Comparison of ENCODE assay signal across 25 mouse cellular contexts in genomic region chr17:20473311-20473710, GRCm38 (mm10). TPM values are rescaled to one million over a fixed set of nuclear protein-coding genes. Genes with fewer than 3 reads are reported as not detected.
DNase-seq lines count a peak whose midpoint lies in the region; ATAC-seq lines count a peak whose summit lies in the region.
"Had no signal": no experiment of that assay in that cellular context is flagged by ENCODE, and none has a peak within 500 bp of the region (broad histone marks: within the 10 kb centered on the region; RNA-seq: fewer than 3 reads in every experiment).

No protein-coding gene starts in this region.

- 78% methylated on average over 3 of the region's 3 CpGs for WGBS in hindbrain, embryonic 11.5 days
- 77% methylated on average over 3 of the region's 3 CpGs for WGBS in hindbrain, embryonic 14.5 days
- WGBS in neural tube, embryonic 11.5 days: 77% methylated on average over 3 of the region's 3 CpGs
- WGBS in neural tube, embryonic 15.5 days: 72% methylated on average over 3 of the region's 3 CpGs

- no peak overlapping the region for H3K4me2 ChIP-seq in hindbrain, embryonic 11.5 days (replicated peaks; ENCODE audit: low read depth, low read length)
- H3K4me2 ChIP-seq in hindbrain, embryonic 14.5 days (replicated peaks): no peak overlapping the region
- no peak overlapping the region for H3K4me2 ChIP-seq in neural tube, embryonic 11.5 days (ENCODE audit: low read depth)
- no peak overlapping the region for H3K4me2 ChIP-seq in neural tube, embryonic 15.5 days
- H3K4me2 ChIP-seq: embryonic facial prominence, embryonic 13.5 days; embryonic facial prominence, embryonic 15.5 days; forebrain, embryonic 13.5 days; forebrain, embryonic 15.5 days had no signal

- no peaks in the 10 kb centered on the region for H3K9me3 ChIP-seq in hindbrain, embryonic 11.5 days (ENCODE audit: control insufficient read depth, low read length)
- H3K9me3 ChIP-seq in hindbrain, embryonic 14.5 days (ENCODE audit: control insufficient read depth, low read length): peaks cover 17% of the 10 kb centered on the region
- no peaks in the 10 kb centered on the region for H3K9me3 ChIP-seq in neural tube, embryonic 11.5 days (ENCODE audit: control insufficient read depth, low read length)
- 0 out of 2 replicates have a peak, but pooled peaks cover 6% of the 10 kb centered on the region for H3K9me3 ChIP-seq in neural tube, embryonic 15.5 days (replicated peaks)
- H3K9me3 ChIP-seq: embryonic facial prominence, embryonic 15.5 days; forebrain, embryonic 15.5 days had no signal

- no peaks in the 10 kb centered on the region for H3K36me3 ChIP-seq in hindbrain, embryonic 11.5 days (ENCODE audit: control insufficient read depth, insufficient read depth, low read length)
- H3K36me3 ChIP-seq in hindbrain, embryonic 14.5 days (replicated peaks; ENCODE audit: control insufficient read depth, insufficient read depth): no peaks in the 10 kb centered on the region
- H3K36me3 ChIP-seq in neural tube, embryonic 11.5 days (ENCODE audit: control insufficient read depth, insufficient read depth, low read length): no peaks in the 10 kb centered on the region
- H3K36me3 ChIP-seq in neural tube, embryonic 15.5 days: no peaks in the 10 kb centered on the region
- H3K36me3 ChIP-seq: embryonic facial prominence, embryonic 13.5 days; embryonic facial prominence, embryonic 15.5 days; forebrain, embryonic 10.5 days; forebrain, embryonic 15.5 days had no signal

- ATAC-seq in hindbrain, embryonic 11.5 days (ENCODE audit: low FRiP score): no peak
- no peak for ATAC-seq in hindbrain, embryonic 14.5 days (ENCODE audit: low FRiP score)
- no peak for ATAC-seq in neural tube, embryonic 11.5 days (ENCODE audit: insufficient read depth, low FRiP score, low TSS enrichment)
- no peak for ATAC-seq in neural tube, embryonic 15.5 days (ENCODE audit: low FRiP score)
- ATAC-seq: forebrain, embryonic 13.5 days; forebrain, embryonic 15.5 days had no signal

- peak; percentile 46 for DNase-seq in embryo, embryonic 11 days
- DNase-seq in embryo, embryonic 10 days (ENCODE audit: low spot score): no peak
- DNase-seq in hindbrain, embryonic 11.5 days (ENCODE audit: low spot score): peak; percentile 17
- DNase-seq in hindbrain, embryonic 14.5 days (ENCODE audit: low spot score): no peak
- peak; percentile 66 for DNase-seq in neural tube, embryonic 11.5 days (ENCODE audit: low spot score)
- DNase-seq: adrenal gland, adult 2 months; adrenal gland, postnatal 10 days; adrenal gland, postnatal 25 days; cerebellum, adult 11 months; cerebellum, adult 18-20 months; cerebellum, adult 8-10 months; cerebellum, adult 9-11 months; cerebellum, postnatal 14 days; cerebellum, postnatal 36 days had no signal

- no peaks in the 10 kb centered on the region for H3K27me3 ChIP-seq in hindbrain, embryonic 11.5 days (ENCODE audit: control insufficient read depth, insufficient read depth, low read length)
- no peaks in the 10 kb centered on the region for H3K27me3 ChIP-seq in hindbrain, embryonic 14.5 days (ENCODE audit: control insufficient read depth, insufficient read depth, low read length)
- no peaks in the 10 kb centered on the region for H3K27me3 ChIP-seq in neural tube, embryonic 11.5 days (ENCODE audit: control insufficient read depth, insufficient read depth, low read length)
- no peaks in the 10 kb centered on the region for H3K27me3 ChIP-seq in neural tube, embryonic 15.5 days (replicated peaks)
- H3K27me3 ChIP-seq: embryonic facial prominence, embryonic 13.5 days; embryonic facial prominence, embryonic 15.5 days; forebrain, embryonic 13.5 days; forebrain, embryonic 15.5 days had no signal

- H3K4me1 ChIP-seq in hindbrain, embryonic 11.5 days (replicated peaks; ENCODE audit: control insufficient read depth, insufficient read depth, low read length): no peaks in the 10 kb centered on the region
- H3K4me1 ChIP-seq in hindbrain, embryonic 14.5 days (replicated peaks; ENCODE audit: control insufficient read depth, insufficient read depth, low read length): no peaks in the 10 kb centered on the region
- no peaks in the 10 kb centered on the region for H3K4me1 ChIP-seq in neural tube, embryonic 11.5 days (ENCODE audit: control insufficient read depth, insufficient read depth, low read length)
- no peaks in the 10 kb centered on the region for H3K4me1 ChIP-seq in neural tube, embryonic 15.5 days
- H3K4me1 ChIP-seq: embryonic facial prominence, embryonic 13.5 days; embryonic facial prominence, embryonic 15.5 days; forebrain, embryonic 10.5 days; forebrain, embryonic 13.5 days; forebrain, embryonic 15.5 days had no signal

- no peak overlapping the region for H3K9ac ChIP-seq in hindbrain, embryonic 11.5 days (ENCODE audit: low read depth, low read length)
- no peak overlapping the region for H3K9ac ChIP-seq in hindbrain, embryonic 14.5 days
- H3K9ac ChIP-seq in neural tube, embryonic 11.5 days (ENCODE audit: low read length): no peak overlapping the region
- H3K9ac ChIP-seq in neural tube, embryonic 15.5 days (replicated peaks): no peak overlapping the region
- H3K9ac ChIP-seq: embryonic facial prominence, embryonic 13.5 days; embryonic facial prominence, embryonic 15.5 days; forebrain, embryonic 13.5 days; forebrain, embryonic 15.5 days had no signal

- H3K27ac ChIP-seq in hindbrain, embryonic 11.5 days (ENCODE audit: low read depth, low read length): no peak overlapping the region
- H3K27ac ChIP-seq in hindbrain, embryonic 14.5 days: no peak overlapping the region
- no peak overlapping the region for H3K27ac ChIP-seq in neural tube, embryonic 11.5 days (ENCODE audit: low read depth, low read length)
- H3K27ac ChIP-seq in neural tube, embryonic 15.5 days (replicated peaks): no peak overlapping the region
- H3K27ac ChIP-seq: embryonic facial prominence, embryonic 13.5 days; embryonic facial prominence, embryonic 15.5 days; forebrain, embryonic 10.5 days; forebrain, embryonic 13.5 days; forebrain, embryonic 15.5 days had no signal

- H3K4me3 ChIP-seq in hindbrain, embryonic 11.5 days (ENCODE audit: low read depth, low read length): no peak overlapping the region
- H3K4me3 ChIP-seq in hindbrain, embryonic 14.5 days (replicated peaks; ENCODE audit: low read length): no peak overlapping the region
- no peak overlapping the region for H3K4me3 ChIP-seq in neural tube, embryonic 11.5 days (ENCODE audit: low read depth, low read length)
- H3K4me3 ChIP-seq in neural tube, embryonic 15.5 days (replicated peaks): no peak overlapping the region
- H3K4me3 ChIP-seq: embryonic facial prominence, embryonic 13.5 days; embryonic facial prominence, embryonic 15.5 days; erythroblast, embryonic 14.5 days; forebrain, embryonic 10.5 days; forebrain, embryonic 13.5 days; forebrain, embryonic 15.5 days had no signal

RNA-seq across cellular contexts. Expression of gene Vmn2r108, which starts 7.8 kb away (rescaled TPM):
- not detected in 2 replicates for polyA plus RNA-seq in hindbrain, embryonic 11.5 days (2014; fragmentation: Nextera tagmentation; extraction: Ambion mirVana)
- not detected in 2 replicates for polyA plus RNA-seq in hindbrain, embryonic 14.5 days (2014; fragmentation: Nextera tagmentation; extraction: Ambion mirVana)
- not detected in 2 replicates for polyA plus RNA-seq in neural tube, embryonic 11.5 days (2014; fragmentation: Nextera tagmentation; extraction: Ambion mirVana)
- polyA plus RNA-seq in neural tube, embryonic 15.5 days (2015; fragmentation: Nextera tagmentation; extraction: Ambion mirVana): not detected in 2 replicates
- polyA plus RNA-seq: adrenal gland, adult 2 months; brain, embryonic 14.5 days; C2C12; embryonic facial prominence, embryonic 11.5 days; embryonic facial prominence, embryonic 13.5 days; embryonic facial prominence, embryonic 15.5 days; erythroblast, embryonic 14.5 days; forebrain, embryonic 10.5 days; forebrain, embryonic 13.5 days; forebrain, embryonic 15.5 days; frontal cortex, adult 2 months had no signal

RNA-seq across cellular contexts. Expression of gene Vmn1r225, which starts 24.6 kb away (rescaled TPM):
- polyA plus RNA-seq in hindbrain, embryonic 11.5 days (2014; fragmentation: Nextera tagmentation; extraction: Ambion mirVana): not detected in 2 replicates
- polyA plus RNA-seq in hindbrain, embryonic 14.5 days (2014; fragmentation: Nextera tagmentation; extraction: Ambion mirVana): not detected in 2 replicates
- not detected in 2 replicates for polyA plus RNA-seq in neural tube, embryonic 11.5 days (2014; fragmentation: Nextera tagmentation; extraction: Ambion mirVana)
- not detected in 2 replicates for polyA plus RNA-seq in neural tube, embryonic 15.5 days (2015; fragmentation: Nextera tagmentation; extraction: Ambion mirVana)
- polyA plus RNA-seq: adrenal gland, adult 2 months; brain, embryonic 14.5 days; C2C12; embryonic facial prominence, embryonic 11.5 days; embryonic facial prominence, embryonic 13.5 days; embryonic facial prominence, embryonic 15.5 days; erythroblast, embryonic 14.5 days; forebrain, embryonic 10.5 days; forebrain, embryonic 13.5 days; forebrain, embryonic 15.5 days; frontal cortex, adult 2 months had no signal

RNA-seq across cellular contexts. Expression of gene Vmn1r224, which starts 59.4 kb away (rescaled TPM):
- not detected in 2 replicates for polyA plus RNA-seq in hindbrain, embryonic 11.5 days (2014; fragmentation: Nextera tagmentation; extraction: Ambion mirVana)
- not detected in 2 replicates for polyA plus RNA-seq in hindbrain, embryonic 14.5 days (2014; fragmentation: Nextera tagmentation; extraction: Ambion mirVana)
- not detected in 2 replicates for polyA plus RNA-seq in neural tube, embryonic 11.5 days (2014; fragmentation: Nextera tagmentation; extraction: Ambion mirVana)
- not detected in 2 replicates for polyA plus RNA-seq in neural tube, embryonic 15.5 days (2015; fragmentation: Nextera tagmentation; extraction: Ambion mirVana)
- polyA plus RNA-seq: adrenal gland, adult 2 months; brain, embryonic 14.5 days; C2C12; embryonic facial prominence, embryonic 11.5 days; embryonic facial prominence, embryonic 13.5 days; embryonic facial prominence, embryonic 15.5 days; erythroblast, embryonic 14.5 days; forebrain, embryonic 10.5 days; forebrain, embryonic 13.5 days; forebrain, embryonic 15.5 days; frontal cortex, adult 2 months had no signal

Comparison
In these comparisons a context has a peak if more than half of its experiments do, and no peak if none do; other contexts are left out.
1. DNase-seq: peak in embryo, embryonic 11 days (single experiment), hindbrain, embryonic 11.5 days (single experiment) and neural tube, embryonic 11.5 days (single experiment); none in embryo, embryonic 10 days (single experiment) and hindbrain, embryonic 14.5 days (single experiment).